Mouse (Mus musculus): ENCODE data around the gene Slc43a2. TPM values are rescaled to one million over a fixed set of nuclear protein-coding genes. Genes with fewer than 3 reads are reported as not detected.

Gene Slc43a2
- total and polyA plus RNA-seq, 3 experiments = 4.9 to 8.4 TPM; not detected in 1

DNA sequence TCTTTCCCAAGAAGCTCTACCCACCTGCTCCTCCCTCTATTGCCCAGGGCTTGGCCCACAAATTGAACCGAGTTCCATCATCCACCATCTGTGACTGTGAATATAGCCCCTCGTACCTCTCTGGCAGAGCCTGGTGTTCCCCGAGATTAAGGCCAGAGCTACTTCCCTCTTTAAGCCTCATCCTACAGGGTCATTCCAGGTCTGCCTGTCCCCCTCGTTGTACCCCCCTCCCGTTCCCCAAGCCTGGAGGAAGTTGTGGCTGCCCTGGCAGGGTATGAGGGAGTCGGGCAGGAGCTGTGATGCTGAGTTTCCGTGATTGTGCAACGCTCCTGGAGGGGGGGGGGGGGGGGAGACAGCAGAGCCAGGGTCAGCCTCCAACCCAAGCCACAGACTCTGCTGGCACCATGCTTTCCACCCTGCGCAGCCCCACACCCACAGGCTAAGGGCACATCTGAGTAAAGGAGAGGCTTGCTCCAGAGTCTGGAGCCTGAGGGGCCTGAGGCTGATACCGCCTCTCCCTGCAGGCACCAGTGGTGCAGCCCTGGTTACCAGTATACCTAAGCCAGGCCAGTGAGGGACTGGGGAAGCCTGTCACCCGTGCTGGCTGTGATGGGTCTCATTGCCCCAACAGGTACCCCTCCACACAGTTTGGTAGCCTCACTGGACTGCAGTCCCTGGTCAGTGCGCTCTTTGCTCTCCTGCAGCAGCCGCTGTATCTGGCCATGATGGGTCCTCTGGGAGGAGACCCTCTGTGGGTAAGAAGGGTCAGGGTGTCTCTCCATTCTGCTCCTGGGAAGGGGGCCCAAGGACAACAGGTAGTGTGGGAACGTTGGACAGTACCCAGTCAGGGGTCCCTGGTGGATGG is 39.9 kb downstream of the Slc43a2 start:
- Histone ChIP-seq H3K4me1 (ENCODE audit: control insufficient read depth in 1 of 2, insufficient read depth in 2 of 2, low read length in 2 of 2) (peaks cover 10 to 26% of the 10 kb centered on the region in 2 experiments), H3K27ac (ENCODE audit: control insufficient read depth, low read depth, low read length) (no peak overlapping the region), H3K9ac (ENCODE audit: control insufficient read depth, low read depth, low read length, poor library complexity, severe bottlenecking) (no peak overlapping the region), H3K36me3 (ENCODE audit: control insufficient read depth in 1 of 2, insufficient read depth in 2 of 2, low read length in 2 of 2) (peaks cover 0 to 19% of the 10 kb centered on the region in 2 experiments; a peak in 2 of 4 replicates), H3K79me2 (ENCODE audit: control insufficient read depth, insufficient read depth, low read length, poor library complexity) (no peaks in the 10 kb centered on the region), H3K4me3 (ENCODE audit: control insufficient read depth in 1 of 2, insufficient read depth in 1 of 2, low read depth in 2 of 2, low read length in 2 of 2) (no peak overlapping the region), H3K27me3 (ENCODE audit: control insufficient read depth in 1 of 2, insufficient read depth in 2 of 2, low read length in 2 of 2) (no peaks in the 10 kb centered on the region), H3K9me3 (replicated peaks; ENCODE audit: insufficient read depth, low read length) (no peaks in the 10 kb centered on the region)
- DNase-seq (ENCODE audit: low read depth, low spot score) = no peak
- no peak for TF ChIP-seq MYC (IDR thresholded peaks at IDR 0.05; ENCODE audit: low read depth, low read length)
- no peak for TF ChIP-seq POLR2A (IDR thresholded peaks at IDR 0.05; ENCODE audit: control insufficient read depth in 1 of 2, insufficient read depth in 1 of 2, low read depth in 1 of 2, low read length in 2 of 2, poor library complexity in 1 of 2)
- no peak for TF ChIP-seq E2F4 (IDR thresholded peaks at IDR 0.05; ENCODE audit: borderline replicate concordance, low read depth, low read length)
- TF ChIP-seq ZMIZ1 (IDR thresholded peaks at IDR 0.05; ENCODE audit: low read depth, low read length) = no peak
- no peak for TF ChIP-seq NELFE (IDR thresholded peaks at IDR 0.05; ENCODE audit: low read depth, low read length)
- no peak for TF ChIP-seq CHD1 (IDR thresholded peaks at IDR 0.05; ENCODE audit: low read depth, low read length)
- no peak for TF ChIP-seq MAZ (IDR thresholded peaks at IDR 0.05; ENCODE audit: low read depth, low read length)
- no peak for TF ChIP-seq MYB (IDR thresholded peaks at IDR 0.05; ENCODE audit: low read depth, low read length)

GRCm38 (mm10) chr11:75572301-75572791 is 40.9 kb downstream of the Slc43a2 start:
- DNase-seq (ENCODE audit: low read depth, low spot score) = no peak
- no peak overlapping the region for H3K4me3 ChIP-seq (ENCODE audit: control insufficient read depth in 1 of 2, insufficient read depth in 1 of 2, low read depth in 2 of 2, low read length in 2 of 2)
- peaks cover 0 to 9% of the 10 kb centered on the region in 2 experiments; a peak in 2 of 4 replicates for H3K36me3 ChIP-seq (ENCODE audit: control insufficient read depth in 1 of 2, insufficient read depth in 2 of 2, low read length in 2 of 2)
- H3K27me3 ChIP-seq (ENCODE audit: control insufficient read depth in 1 of 2, insufficient read depth in 2 of 2, low read length in 2 of 2) = no peaks in the 10 kb centered on the region
- TF ChIP-seq E2F4 (IDR thresholded peaks at IDR 0.05; ENCODE audit: borderline replicate concordance, low read depth, low read length) (no peak), POLR2AphosphoS5 (IDR thresholded peaks at IDR 0.05; ENCODE audit: borderline replicate concordance, low read depth, low read length) (no peak), SIN3A (IDR thresholded peaks at IDR 0.05; ENCODE audit: low read length) (no peak), CTCF (IDR thresholded peaks at IDR 0.05 in 2 of 3, conservative IDR thresholded peaks at IDR 0.05 in 1 of 3; ENCODE audit: control insufficient read depth in 1 of 3, insufficient read depth in 1 of 3, low read depth in 2 of 3, low read length in 3 of 3, poor library complexity in 1 of 3, severe bottlenecking in 1 of 3) (no peak), SMC3 (IDR thresholded peaks at IDR 0.05; ENCODE audit: low read depth, low read length) (no peak), GABPA (IDR thresholded peaks at IDR 0.05; ENCODE audit: low read depth, low read length) (no peak), RCOR1 (IDR thresholded peaks at IDR 0.05; ENCODE audit: low read depth, low read length) (no peak), CHD1 (IDR thresholded peaks at IDR 0.05; ENCODE audit: low read depth, low read length) (no peak), MYB (IDR thresholded peaks at IDR 0.05; ENCODE audit: low read depth, low read length) (no peak), MAFK (IDR thresholded peaks at IDR 0.05; ENCODE audit: borderline replicate concordance, low read depth, low read length) (no peak), ELF1 (IDR thresholded peaks at IDR 0.05; ENCODE audit: low read depth, low read length) (no peak), MEF2A (IDR thresholded peaks at IDR 0.05; ENCODE audit: extremely low read depth, insufficient replicate concordance, low read depth, low read length, poor library complexity, severe bottlenecking) (no peak), TAL1 (IDR thresholded peaks at IDR 0.05; ENCODE audit: low read length) (no peak), USF1 (IDR thresholded peaks at IDR 0.05; ENCODE audit: low read depth, low read length) (no peak), BHLHE40 (IDR thresholded peaks at IDR 0.05; ENCODE audit: borderline replicate concordance, low read depth, low read length) (no peak), RAD21 (IDR thresholded peaks at IDR 0.05; ENCODE audit: low read depth, low read length) (no peak), ZNF384 (IDR thresholded peaks at IDR 0.05; ENCODE audit: low read depth, low read length) (no peak)
- H3K79me2 ChIP-seq (ENCODE audit: control insufficient read depth, insufficient read depth, low read length, poor library complexity) = no peaks in the 10 kb centered on the region
- no peak overlapping the region for H3K9ac ChIP-seq (ENCODE audit: control insufficient read depth, low read depth, low read length, poor library complexity, severe bottlenecking)
- H3K4me1 ChIP-seq (ENCODE audit: control insufficient read depth in 1 of 2, insufficient read depth in 2 of 2, low read length in 2 of 2) = peaks cover 4 to 16% of the 10 kb centered on the region in 2 experiments
- H3K27ac ChIP-seq (ENCODE audit: control insufficient read depth, low read depth, low read length) = no peak overlapping the region
- H3K9me3 ChIP-seq (replicated peaks; ENCODE audit: insufficient read depth, low read length) = no peaks in the 10 kb centered on the region

Measured in MEL (cell line).